Mouse (Mus musculus): ENCODE results near the gene Nfib. TPM values are rescaled to one million over a fixed set of nuclear protein-coding genes. Genes with fewer than 3 reads are reported as not detected.

The Nfib gene
- total and polyA plus RNA-seq, 3 experiments, result 0.04 to 0.11 (median 0.09) TPM

GRCm38 (mm10) chr4:82511001-82511513 lies 194.5 kb downstream of the Nfib start:
- in situ Hi-C loops (cut with MboI; ENCODE audit: low pct_ligation_motif_present, low pct_unique_long_range_greater_than_20kb, low sequenced_read_pairs), result no loop called here
- H3K27ac ChIP-seq (ENCODE audit: insufficient read depth, low read depth), result no peak overlapping the region
- no peak overlapping the region for H3K9ac ChIP-seq (ENCODE audit: insufficient read depth, low read depth)

GRCm38 (mm10) chr4:82509771-82510170 lies 195.8 kb downstream of the Nfib start:
- in situ Hi-C loops (cut with MboI; ENCODE audit: low pct_ligation_motif_present, low pct_unique_long_range_greater_than_20kb, low sequenced_read_pairs) (no loop called here), dilution Hi-C loops (cut with MboI; ENCODE audit: extremely low pct_ligation_motif_present, extremely low pct_unique_long_range_greater_than_20kb, low sequenced_read_pairs) (no loop called here)
- no peak overlapping the region for H3K27ac ChIP-seq (ENCODE audit: insufficient read depth, low read depth)
- H3K27me3 ChIP-seq (replicated peaks), result no peaks in the 10 kb centered on the region
- TF ChIP-seq MYC (IDR thresholded peaks at IDR 0.05; ENCODE audit: low read depth, low read length), result no peak
- no peak for TF ChIP-seq PAX5 (IDR thresholded peaks at IDR 0.05; ENCODE audit: low read length)
- no peak for TF ChIP-seq CTCF (conservative IDR thresholded peaks at IDR 0.05 in 1 of 2, IDR thresholded peaks at IDR 0.05 in 1 of 2; ENCODE audit: low read depth in 2 of 2, low read length in 2 of 2)
- no peak for TF ChIP-seq CHD1 (IDR thresholded peaks at IDR 0.05; ENCODE audit: low read depth, low read length)
- TF ChIP-seq JUN (IDR thresholded peaks at IDR 0.05; ENCODE audit: insufficient read depth, low read depth, low read length), result no peak
- no peak for TF ChIP-seq SMC3 (IDR thresholded peaks at IDR 0.05; ENCODE audit: low read depth, low read length)
- no peak for TF ChIP-seq CHD2 (IDR thresholded peaks at IDR 0.05; ENCODE audit: low read length)
- no peak for TF ChIP-seq MAZ (IDR thresholded peaks at IDR 0.05; ENCODE audit: low read depth, low read length)
- TF ChIP-seq SIN3A (IDR thresholded peaks at IDR 0.05; ENCODE audit: low read length), result no peak
- no peak for TF ChIP-seq UBTF (IDR thresholded peaks at IDR 0.05; ENCODE audit: low read depth, low read length)
- no peak overlapping the region for H3K9ac ChIP-seq (ENCODE audit: insufficient read depth, low read depth)
- no peaks in the 10 kb centered on the region for H3K79me2 ChIP-seq (replicated peaks; ENCODE audit: control insufficient read depth, extremely low read depth, insufficient read depth, poor library complexity, severe bottlenecking)
- no peak overlapping the region for H3K4me3 ChIP-seq (replicated peaks in 1 of 3; ENCODE audit: low read depth in 2 of 3, low read length in 2 of 3, poor library complexity in 1 of 3)
- no peaks in the 10 kb centered on the region for H3K4me1 ChIP-seq (ENCODE audit: control insufficient read depth in 1 of 2, insufficient read depth in 2 of 2)
- no peak overlapping the region for H3K4me2 ChIP-seq (ENCODE audit: insufficient read depth, low read depth, poor library complexity, severe bottlenecking)
- no peaks in the 10 kb centered on the region for H3K36me3 ChIP-seq (replicated peaks in 1 of 2; ENCODE audit: control insufficient read depth in 1 of 2, insufficient read depth in 1 of 2, low read length in 1 of 2)
- H3K9me3 ChIP-seq (replicated peaks; ENCODE audit: low read length), result peaks cover 15% of the 10 kb centered on the region
- DNase-seq (ENCODE audit: extremely low read depth), result no peak

More at GRCm38 (mm10) chr4:82511001-82511513, 194.5 kb downstream of the Nfib start:
- Histone ChIP-seq H3K36me3 (replicated peaks in 1 of 2; ENCODE audit: control insufficient read depth in 1 of 2, insufficient read depth in 1 of 2, low read length in 1 of 2) (no peaks in the 10 kb centered on the region), H3K27me3 (replicated peaks) (no peaks in the 10 kb centered on the region), H3K4me2 (ENCODE audit: insufficient read depth, low read depth, poor library complexity, severe bottlenecking) (no peak overlapping the region), H3K79me2 (replicated peaks; ENCODE audit: control insufficient read depth, extremely low read depth, insufficient read depth, poor library complexity, severe bottlenecking) (no peaks in the 10 kb centered on the region), H3K4me3 (replicated peaks in 1 of 3; ENCODE audit: low read depth in 2 of 3, low read length in 2 of 3, poor library complexity in 1 of 3) (no peak overlapping the region), H3K9me3 (replicated peaks; ENCODE audit: low read length) (peaks cover 10% of the 10 kb centered on the region), H3K4me1 (ENCODE audit: control insufficient read depth in 1 of 2, insufficient read depth in 2 of 2) (no peaks in the 10 kb centered on the region)
- TF ChIP-seq USF2 (conservative IDR thresholded peaks at IDR 0.05; ENCODE audit: low read depth, low read length) (no peak), MAZ (IDR thresholded peaks at IDR 0.05; ENCODE audit: low read depth, low read length) (no peak), TBP (conservative IDR thresholded peaks at IDR 0.05; ENCODE audit: low read depth, low read length) (no peak), UBTF (IDR thresholded peaks at IDR 0.05; ENCODE audit: low read depth, low read length) (no peak), POLR2AphosphoS2 (IDR thresholded peaks at IDR 0.05; ENCODE audit: low read depth, low read length) (no peak), SMC3 (IDR thresholded peaks at IDR 0.05; ENCODE audit: low read depth, low read length) (no peak), NELFE (IDR thresholded peaks at IDR 0.05; ENCODE audit: low read depth, low read length) (no peak), RCOR1 (conservative IDR thresholded peaks at IDR 0.05; ENCODE audit: low read depth, low read length) (no peak), JUN (IDR thresholded peaks at IDR 0.05; ENCODE audit: insufficient read depth, low read depth, low read length) (no peak), USF1 (IDR thresholded peaks at IDR 0.05; ENCODE audit: low read depth, low read length) (no peak), TCF12 (IDR thresholded peaks at IDR 0.05; ENCODE audit: low read depth, low read length) (no peak), CHD1 (IDR thresholded peaks at IDR 0.05; ENCODE audit: low read depth, low read length) (no peak), JUND (conservative IDR thresholded peaks at IDR 0.05; ENCODE audit: low read depth, low read length) (no peak), HCFC1 (IDR thresholded peaks at IDR 0.05; ENCODE audit: low read depth, low read length) (no peak), NRF1 (IDR thresholded peaks at IDR 0.05; ENCODE audit: low read depth, low read length) (no peak), ZMIZ1 (IDR thresholded peaks at IDR 0.05; ENCODE audit: low read depth, low read length) (no peak), MAFK (IDR thresholded peaks at IDR 0.05; ENCODE audit: insufficient replicate concordance, low read length) (no peak), ZC3H11A (IDR thresholded peaks at IDR 0.05; ENCODE audit: low read depth, low read length) (no peak)
- DNase-seq (ENCODE audit: extremely low read depth), result no peak
- dilution Hi-C loops (cut with MboI; ENCODE audit: extremely low pct_ligation_motif_present, extremely low pct_unique_long_range_greater_than_20kb, low sequenced_read_pairs), result no loop called here

Measured in CH12.LX (cell line).